Mouse (Mus musculus): Measurements from ENCODE around the gene Fhad1.

GRCm38 (mm10) chr4:141964575-141964974 is 50.3 kb downstream of the Fhad1 start:
- no peak for TF ChIP-seq POLR2A (IDR thresholded peaks at IDR 0.05; ENCODE audit: low read depth, low read length)
- no peak for TF ChIP-seq SIN3A (IDR thresholded peaks at IDR 0.05; ENCODE audit: low read length)
- TF ChIP-seq TCF12 (IDR thresholded peaks at IDR 0.05; ENCODE audit: low read depth, low read length) = no peak
- no peak for TF ChIP-seq CTCF (conservative IDR thresholded peaks at IDR 0.05 in 1 of 2, IDR thresholded peaks at IDR 0.05 in 1 of 2; ENCODE audit: low read depth in 2 of 2, low read length in 2 of 2)
- TF ChIP-seq HCFC1 (IDR thresholded peaks at IDR 0.05; ENCODE audit: low read depth, low read length) = no peak
- TF ChIP-seq MYC (IDR thresholded peaks at IDR 0.05; ENCODE audit: low read depth, low read length) = no peak
- TF ChIP-seq JUN (IDR thresholded peaks at IDR 0.05; ENCODE audit: insufficient read depth, low read depth, low read length) = no peak
- no peak for TF ChIP-seq TBP (conservative IDR thresholded peaks at IDR 0.05; ENCODE audit: low read depth, low read length)
- TF ChIP-seq MAX (IDR thresholded peaks at IDR 0.05; ENCODE audit: low read length) = no peak
- no peak for TF ChIP-seq UBTF (IDR thresholded peaks at IDR 0.05; ENCODE audit: low read depth, low read length)
- no peak for TF ChIP-seq NRF1 (IDR thresholded peaks at IDR 0.05; ENCODE audit: low read depth, low read length)
